Mouse (Mus musculus) midbrain, postnatal 0 days (tissue): ENCODE measurements around the gene Etfrf1. TPM values are rescaled to one million over a fixed set of nuclear protein-coding genes. Genes with fewer than 3 reads are reported as not detected.

ENCODE experiments used
- ATAC-seq: fragments of 200-750 bp; cut with Nextera tagmentation; 2 replicates; pipeline ENCODE4 v1.8.0; 2017; ENCODE audit warnings: moderate number of reproducible peaks, mild to moderate bottlenecking, moderate TSS enrichment, moderate library complexity; ENCODE audit not compliant: low FRiP score
- DNase-seq: peaks from one replicate; pipeline ENCODE4 v3.0.0-alpha.2; 2015; ENCODE audit warnings: low spot score
- H3K27ac ChIP-seq: fragments of 300-500 bp; sonication (generic); 2 replicates; pipeline ENCODE4 v1.5.1; 2014; ENCODE audit warnings: low read depth, mild to moderate bottlenecking, low read length, mixed read lengths
- H3K27me3 ChIP-seq: fragments of 300-500 bp; sonication (generic); 2 replicates; pipeline ENCODE4 v1.6.1; 2014; ENCODE audit warnings: low read length, control low read depth, mixed read lengths; ENCODE audit not compliant: insufficient read depth
- H3K36me3 ChIP-seq: fragments of 300-500 bp; sonication (generic); 2 replicates; pipeline ENCODE4 v1.6.1; 2014; ENCODE audit warnings: low read length, control low read depth, mixed read lengths; ENCODE audit not compliant: insufficient read depth
- H3K4me1 ChIP-seq: fragments of 300-500 bp; sonication (generic); 2 replicates; pipeline ENCODE4 v1.6.1; 2014; ENCODE audit warnings: mild to moderate bottlenecking, control low read depth, antibody characterized with exemption, low read length, mixed read lengths; ENCODE audit not compliant: insufficient read depth
- H3K4me2 ChIP-seq: fragments of 300-500 bp; sonication (generic); 2 replicates; pipeline ENCODE4 v1.6.1; 2014; ENCODE audit warnings: low read depth, mild to moderate bottlenecking, low read length, mixed read lengths; ENCODE audit not compliant: poor library complexity, severe bottlenecking
- H3K4me3 ChIP-seq: fragments of 300-500 bp; sonication (generic); 2 replicates; pipeline ENCODE4 v1.5.1; 2014; ENCODE audit warnings: low read depth, mild to moderate bottlenecking, low read length, moderate library complexity
- H3K9ac ChIP-seq: fragments of 300-500 bp; sonication (generic); replicated peaks from 2 replicates; pipeline ENCODE4 v1.6.1; 2014; ENCODE audit warnings: mild to moderate bottlenecking, low read length, moderate library complexity, mixed read lengths; ENCODE audit not compliant: poor library complexity, severe bottlenecking
- H3K9me3 ChIP-seq: fragments of 300-500 bp; sonication (generic); 2 replicates; pipeline ENCODE4 v1.6.1; 2016; ENCODE audit warnings: low read length, control low read depth
- CTCF ChIP-seq: IDR thresholded peaks from 2 replicates; pipeline ENCODE4 v1.5.1; 2016; ENCODE audit warnings: antibody characterized with exemption, mild to moderate bottlenecking
- WGBS: fragments of 180-500 bp; shearing (Covaris S2); extraction: QIAGEN DNeasy Blood & Tissue Kit; methylation state at CpG from one replicate; pipeline ENCODE4 v1.1.7; 2014; 5-methylcytosine and 5-hydroxymethylcytosine counted together
- polyA plus RNA-seq: library from polyadenylated mRNA; unstranded; fragments of >200 nt; fragmentation: Nextera tagmentation; extraction: Ambion mirVana; gene quantifications from 2 replicates; pipeline ENCODE4 v1.2.1, GENCODE M21; 2015
- total RNA-seq: library from RNA; depleted of rRNA; stranded (reverse); fragments of >200 nt; gene quantifications from 2 replicates; pipeline ENCODE4 v1.2.3, GENCODE M21; 2014

Etfrf1 gene
- total and polyA plus RNA-seq, 2 experiments from 2014 or later: 11.9 to 27.9 TPM

DNA sequence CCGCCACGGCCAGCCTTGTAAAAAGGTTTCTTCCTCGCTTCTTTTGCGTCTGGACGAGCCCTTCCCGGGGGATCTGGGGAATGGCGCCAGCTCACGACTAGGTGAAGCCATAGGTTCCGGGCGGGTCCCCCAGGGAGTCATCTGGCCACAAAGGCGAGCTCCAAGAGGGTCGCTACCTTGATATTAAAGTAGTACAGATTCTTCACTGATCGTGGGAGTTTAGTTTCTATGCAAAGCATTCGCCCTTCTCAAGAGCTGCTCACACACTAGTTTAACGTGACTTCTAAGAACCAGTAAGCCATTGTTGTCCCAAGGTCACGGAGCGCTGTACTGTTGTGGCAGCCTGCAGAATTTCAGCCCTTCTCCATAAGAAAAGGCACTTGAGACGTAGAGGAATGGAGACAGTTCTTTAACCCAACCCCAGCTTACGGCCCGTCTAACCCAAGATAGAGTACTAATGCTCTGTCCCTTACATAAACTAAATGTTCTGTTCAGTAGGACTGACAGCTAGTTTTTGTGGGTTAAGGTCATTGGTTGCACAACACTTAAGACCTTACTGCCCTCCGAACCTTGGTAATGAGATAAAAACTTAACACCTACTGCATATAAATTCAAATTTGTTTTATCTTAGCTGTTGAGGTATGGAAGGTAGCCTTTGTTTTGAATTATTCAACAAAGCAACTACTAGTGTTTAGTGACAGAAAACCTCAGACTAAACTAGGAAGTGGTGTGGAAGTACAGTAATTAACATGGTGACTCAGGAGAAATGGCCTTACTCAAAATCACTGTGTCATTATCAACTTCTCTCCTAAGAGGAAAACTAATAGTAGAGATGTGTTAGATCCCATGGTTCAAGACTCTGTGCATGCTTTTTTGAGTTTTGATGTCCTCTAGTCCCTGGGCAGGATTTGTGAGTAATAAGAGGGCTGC, 707 bp downstream of the Etfrf1 start:
- no peaks in the 10 kb centered on the region for H3K27me3 ChIP-seq
- no peaks in the 10 kb centered on the region for H3K4me1 ChIP-seq
- DNase-seq (peak; percentile 70), ATAC-seq (peak; percentile 50)
- no peaks in the 10 kb centered on the region for H3K36me3 ChIP-seq
- H3K27ac ChIP-seq: peak overlapping the region; percentile 98
- peak overlapping the region; percentile 93 for H3K9ac ChIP-seq
- WGBS: 2% methylated on average over 21 of the region's 21 CpGs
- peak overlapping the region; percentile 68 for H3K4me3 ChIP-seq
- TF ChIP-seq CTCF: peak; percentile 36
- H3K4me2 ChIP-seq: peak overlapping the region; percentile 61
- no peaks in the 10 kb centered on the region for H3K9me3 ChIP-seq

- Histone ChIP-seq H3K9ac (no peak overlapping the region), H3K4me3 (no peak overlapping the region), H3K4me2 (no peak overlapping the region), H3K4me1 (no peaks in the 10 kb centered on the region), H3K27ac (no peak overlapping the region), H3K9me3 (no peaks in the 10 kb centered on the region), H3K36me3 (no peaks in the 10 kb centered on the region), H3K27me3 (no peaks in the 10 kb centered on the region)
- no peak for ATAC-seq
- WGBS: 89% methylated on average over 2 of the region's 2 CpGs
- no peak for TF ChIP-seq CTCF
- DNase-seq: no peak
Observed at GRCm38 (mm10) chr6:145213916-145214315, 3.0 kb downstream of the Etfrf1 start.

DNA sequence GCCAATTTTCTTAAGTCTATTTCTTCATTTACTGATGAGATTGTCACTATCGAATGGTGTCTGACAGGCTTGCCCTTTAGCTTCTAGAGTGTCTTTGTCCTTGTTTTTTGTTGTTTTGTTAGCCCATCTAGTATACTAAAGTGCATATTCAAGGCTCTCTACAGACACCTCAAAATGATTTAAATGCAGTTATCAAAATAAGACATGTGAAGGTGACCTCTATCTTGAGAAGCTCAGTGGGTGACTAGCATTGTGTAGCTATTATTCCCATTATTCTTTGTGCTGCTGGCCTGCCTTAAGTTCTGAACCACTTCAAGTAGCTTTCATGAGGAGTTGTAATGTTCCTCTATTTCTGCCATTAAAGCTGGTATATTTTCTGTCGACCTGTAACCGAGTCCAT, 4.9 kb downstream of the Etfrf1 start:
- TF ChIP-seq CTCF: no peak
- no peaks in the 10 kb centered on the region for H3K27me3 ChIP-seq
- no peak overlapping the region for H3K4me3 ChIP-seq
- H3K9me3 ChIP-seq: no peaks in the 10 kb centered on the region
- DNase-seq (no peak), ATAC-seq (no peak)
- peaks cover 7% of the 10 kb centered on the region for H3K36me3 ChIP-seq
- H3K4me1 ChIP-seq: no peaks in the 10 kb centered on the region
- no peak overlapping the region for H3K4me2 ChIP-seq
- H3K27ac ChIP-seq: no peak overlapping the region
- WGBS: 92% methylated on average over 3 of the region's 3 CpGs
- no peak overlapping the region for H3K9ac ChIP-seq

- Histone ChIP-seq H3K4me1 (no peaks in the 10 kb centered on the region), H3K9ac (no peak overlapping the region), H3K4me3 (no peak overlapping the region), H3K27me3 (no peaks in the 10 kb centered on the region), H3K27ac (no peak overlapping the region), H3K9me3 (no peaks in the 10 kb centered on the region), H3K4me2 (no peak overlapping the region), H3K36me3 (peaks cover 10% of the 10 kb centered on the region)
- DNase-seq (no peak), ATAC-seq (no peak)
- WGBS: 94% methylated on average over 6 of the region's 6 CpGs
- no peak for TF ChIP-seq CTCF
Observed at GRCm38 (mm10) chr6:145224246-145224645, 13.3 kb downstream of the Etfrf1 start.

GRCm38 (mm10) chr6:145226296-145226695, 15.4 kb downstream of the Etfrf1 start:
- Histone ChIP-seq H3K27ac (no peak overlapping the region), H3K36me3 (peaks cover 7% of the 10 kb centered on the region), H3K4me3 (no peak overlapping the region), H3K9me3 (no peaks in the 10 kb centered on the region), H3K4me1 (no peaks in the 10 kb centered on the region), H3K4me2 (no peak overlapping the region), H3K27me3 (no peaks in the 10 kb centered on the region), H3K9ac (no peak overlapping the region)
- no peak for ATAC-seq
- TF ChIP-seq CTCF: no peak
- WGBS: 93% methylated on average over 3 of the region's 3 CpGs
- DNase-seq: no peak

DNA sequence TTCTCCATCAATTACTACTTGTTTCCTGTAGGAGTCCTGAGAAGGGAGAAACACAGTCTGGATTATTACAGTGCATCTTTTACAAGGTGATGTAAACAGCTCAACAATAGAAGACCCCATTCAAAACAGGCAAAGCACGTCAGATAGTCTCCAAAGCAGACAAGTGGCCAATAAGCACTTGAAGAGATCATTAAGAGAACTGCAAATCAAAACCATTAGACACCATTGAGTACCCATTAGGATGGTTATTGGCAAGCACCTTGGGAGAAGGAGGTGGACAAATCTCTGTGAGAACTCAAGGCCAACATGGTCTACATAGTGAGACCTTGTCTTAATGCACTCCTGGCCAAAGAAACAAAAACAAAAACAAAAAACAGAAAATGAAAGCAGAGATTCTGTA, 23.5 kb downstream of the Etfrf1 start:
- no peaks in the 10 kb centered on the region for H3K27me3 ChIP-seq
- no peak overlapping the region for H3K4me2 ChIP-seq

More for the DNA sequence above, 23.5 kb downstream of the Etfrf1 start:
- no peak for DNase-seq
- TF ChIP-seq CTCF: no peak
- Histone ChIP-seq H3K9me3 (no peaks in the 10 kb centered on the region), H3K9ac (no peak overlapping the region), H3K4me3 (no peak overlapping the region), H3K36me3 (peaks cover 5% of the 10 kb centered on the region), H3K4me1 (no peaks in the 10 kb centered on the region), H3K27ac (no peak overlapping the region)
- WGBS: 84% methylated on average over 1 of the region's 1 CpGs
- ATAC-seq: no peak
